Mouse (Mus musculus) testis, adult 2 months (tissue): Measurements from ENCODE around the gene Ddx25.

Source experiments
- CTCF ChIP-seq: fragments of 200-500 bp; IDR thresholded peaks from 2 replicates; pipeline ENCODE4 v1.5.1; 2012; ENCODE audit warnings: low read depth, mild to moderate bottlenecking, inconsistent platforms, low read length, moderate library complexity; ENCODE audit not compliant: control insufficient read depth, insufficient read depth, insufficient replicate concordance
- POLR2A ChIP-seq: fragments of 200-500 bp; IDR thresholded peaks from 2 replicates; pipeline ENCODE4 v1.6.1; 2012; ENCODE audit warnings: low read depth, mild to moderate bottlenecking, inconsistent platforms, low read length, moderate library complexity; ENCODE audit not compliant: control insufficient read depth

GRCm38 (mm10) chr9:35491109-35491866 lies 67.0 kb downstream of the Ddx25 start:
- TF ChIP-seq CTCF (no peak), POLR2A (no peak)
